Mouse (Mus musculus): ENCODE results near the gene Mfsd12.
A peak's percentile ranks its signal among the peaks of the same experiment; 100 is the strongest.

Gene Mfsd12

DNA sequence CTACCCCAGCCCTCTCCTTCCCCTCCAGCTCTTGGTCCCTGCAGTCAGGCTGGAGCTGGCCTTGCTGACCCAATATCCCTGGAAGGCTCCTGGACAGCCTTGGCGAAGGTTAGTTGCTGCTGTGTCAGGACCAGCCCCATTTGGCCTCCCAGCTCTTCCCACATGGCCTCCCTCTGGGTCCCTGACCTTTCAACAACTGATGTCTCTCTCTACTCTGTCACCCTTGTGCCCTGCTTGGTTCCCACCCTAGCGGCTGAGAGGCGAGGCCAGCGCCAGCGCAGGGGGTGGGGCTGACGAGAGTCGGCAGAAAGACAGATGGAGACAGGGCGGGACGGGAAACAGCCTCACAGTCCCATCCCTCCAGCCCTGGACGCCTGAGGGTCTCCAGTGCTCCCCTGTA, 28.9 kb upstream of the Mfsd12 start, which contains the start of gene Tbxa2r:
Gene Tbxa2r (plus strand): TSS at position 346 of the 400 bp plus-strand sequence.
- DNase-seq (ENCODE audit: low spot score in 2 of 2): no peak

GRCm38 (mm10) chr10:81329194-81329975, 27.9 kb upstream of the Mfsd12 start:
- no peak for DNase-seq (ENCODE audit: low spot score in 2 of 2)

DNA sequence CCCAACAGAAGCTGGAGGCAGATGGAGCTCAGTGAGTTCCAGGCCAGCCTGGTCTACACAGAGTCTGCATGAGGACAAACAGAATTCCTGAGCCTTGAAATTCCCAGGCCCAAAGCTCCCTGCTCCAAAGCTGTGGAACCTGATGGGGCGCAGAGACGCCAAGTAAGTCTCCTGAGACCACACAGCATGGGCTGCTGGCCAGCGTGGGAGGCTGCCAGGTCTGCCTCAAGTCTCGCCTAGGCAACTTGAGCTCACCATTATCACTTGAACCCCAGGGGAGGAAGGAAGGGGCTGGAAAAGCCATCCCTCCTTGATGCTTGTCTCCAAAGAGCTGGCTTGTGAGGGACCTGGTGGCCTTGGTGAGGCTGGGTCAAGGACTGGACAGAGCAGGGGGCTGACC, 27.3 kb upstream of the Mfsd12 start:
- no peak for DNase-seq (ENCODE audit: low spot score in 2 of 2)

GRCm38 (mm10) chr10:81332277-81332676, 25.0 kb upstream of the Mfsd12 start:
- no peak for DNase-seq (ENCODE audit: low spot score in 2 of 2)

DNA sequence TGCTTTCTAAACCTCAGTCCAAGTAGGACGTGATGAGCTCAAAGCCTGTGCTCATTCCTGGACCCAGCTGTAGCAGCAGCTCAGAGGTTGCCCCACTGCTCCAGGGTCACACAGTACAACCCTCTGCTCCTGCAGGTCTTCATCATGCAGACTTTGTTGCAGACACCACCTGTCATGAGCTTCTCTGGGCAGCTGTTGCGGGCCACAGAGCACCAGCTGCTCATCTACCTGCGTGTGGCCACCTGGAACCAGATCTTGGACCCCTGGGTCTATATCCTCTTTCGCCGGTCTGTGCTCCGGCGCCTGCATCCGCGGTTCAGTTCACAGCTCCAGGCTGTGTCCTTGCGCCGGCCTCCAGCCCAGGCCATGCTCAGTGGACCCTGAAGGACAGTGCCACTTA, 23.0 kb upstream of the Mfsd12 start:
- DNase-seq (ENCODE audit: low spot score in 2 of 2): no peak

GRCm38 (mm10) chr10:81335393-81336340, 21.6 kb upstream of the Mfsd12 start:
- DNase-seq (ENCODE audit: low spot score in 2 of 2): no peak

DNA sequence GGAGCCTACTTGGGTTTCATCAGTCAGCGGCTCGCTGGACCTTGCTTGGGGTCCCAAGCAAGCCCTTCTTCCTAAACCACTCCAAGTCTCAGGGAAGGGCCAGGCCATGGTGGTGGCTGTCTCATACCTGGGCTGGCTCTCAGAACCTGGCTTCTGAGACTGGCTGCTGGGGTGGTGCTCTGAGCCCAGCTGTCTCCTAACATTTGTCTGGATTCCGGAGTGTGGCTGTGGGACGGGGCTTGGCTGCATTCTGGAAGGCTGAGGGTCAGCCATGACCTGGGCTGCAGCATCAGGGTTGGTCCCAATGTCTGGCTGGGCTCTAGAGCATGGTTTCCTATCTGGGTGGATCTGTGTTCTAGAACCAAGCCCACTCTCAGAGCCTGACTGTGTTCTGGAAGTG, 20.7 kb upstream of the Mfsd12 start:
- DNase-seq (ENCODE audit: low spot score in 2 of 2): no peak

GRCm38 (mm10) chr10:81340551-81341332, 16.5 kb upstream of the Mfsd12 start:
- no peak for DNase-seq (ENCODE audit: low spot score in 2 of 2)

GRCm38 (mm10) chr10:81341333-81341949, 15.8 kb upstream of the Mfsd12 start:
- peak; percentile 55 to 66 for DNase-seq (ENCODE audit: low spot score in 2 of 2)

- no peak for DNase-seq (ENCODE audit: low spot score in 2 of 2)
Observed at GRCm38 (mm10) chr10:81342686-81343505, 14.4 kb upstream of the Mfsd12 start, which contains the start of gene Gipc3. Gene Gipc3 (minus strand): TSS chr10:81343266.

DNA sequence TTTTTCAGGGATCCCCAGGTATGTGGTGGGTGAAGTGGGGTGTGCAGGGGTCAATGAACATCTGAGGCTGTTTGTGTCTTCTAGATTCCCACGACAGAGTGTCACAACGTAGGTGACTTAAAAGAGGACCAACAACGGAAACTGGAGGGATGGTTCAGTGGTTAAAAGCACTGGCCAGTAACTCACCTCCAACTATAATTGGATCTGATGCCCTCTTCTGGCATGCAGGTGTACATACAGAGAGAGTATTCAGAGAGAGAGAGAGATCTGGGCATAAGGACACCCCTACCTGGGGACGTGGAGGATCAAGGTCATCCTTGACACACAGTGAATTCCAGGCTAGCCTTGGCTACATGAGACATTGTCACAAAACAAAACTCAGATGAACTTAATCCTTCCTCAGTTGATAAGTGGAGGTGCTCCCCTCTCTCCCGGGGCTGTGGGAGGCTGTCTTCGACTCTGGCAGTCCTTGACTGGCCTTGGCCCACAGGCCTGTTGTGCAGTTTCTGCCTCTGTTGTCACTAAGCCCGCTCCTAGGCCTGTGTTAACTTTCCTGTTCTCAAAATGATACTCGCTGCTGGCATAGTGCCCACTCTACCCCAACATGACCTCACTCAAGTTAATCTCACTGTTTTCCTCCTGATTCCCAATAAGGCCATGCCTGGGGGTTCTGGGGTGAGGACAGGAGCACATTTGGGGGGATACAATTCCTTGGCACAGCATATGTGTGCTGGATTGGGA, 12.7 kb upstream of the Mfsd12 start:
- DNase-seq (ENCODE audit: low spot score in 2 of 2): no peak

DNA sequence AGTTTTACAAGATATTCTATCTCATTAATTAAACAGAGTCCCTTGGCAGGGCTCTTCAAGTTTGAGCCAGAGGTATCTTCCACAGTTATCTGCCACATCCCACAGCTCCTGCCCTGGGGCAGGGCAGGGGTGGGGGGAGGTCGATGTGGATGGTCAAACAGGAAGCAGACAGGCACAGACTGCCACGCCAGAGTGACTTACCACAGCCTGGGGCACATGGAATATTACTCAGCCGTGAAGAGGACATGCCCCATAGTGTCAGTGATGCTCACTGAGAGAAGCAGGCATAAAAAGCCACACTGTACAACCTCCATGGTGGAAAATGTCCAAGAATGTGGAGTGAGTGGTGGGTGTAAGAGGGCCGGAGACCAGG, 12.1 kb upstream of the Mfsd12 start:
- DNase-seq (ENCODE audit: low spot score in 2 of 2): no peak

DNA sequence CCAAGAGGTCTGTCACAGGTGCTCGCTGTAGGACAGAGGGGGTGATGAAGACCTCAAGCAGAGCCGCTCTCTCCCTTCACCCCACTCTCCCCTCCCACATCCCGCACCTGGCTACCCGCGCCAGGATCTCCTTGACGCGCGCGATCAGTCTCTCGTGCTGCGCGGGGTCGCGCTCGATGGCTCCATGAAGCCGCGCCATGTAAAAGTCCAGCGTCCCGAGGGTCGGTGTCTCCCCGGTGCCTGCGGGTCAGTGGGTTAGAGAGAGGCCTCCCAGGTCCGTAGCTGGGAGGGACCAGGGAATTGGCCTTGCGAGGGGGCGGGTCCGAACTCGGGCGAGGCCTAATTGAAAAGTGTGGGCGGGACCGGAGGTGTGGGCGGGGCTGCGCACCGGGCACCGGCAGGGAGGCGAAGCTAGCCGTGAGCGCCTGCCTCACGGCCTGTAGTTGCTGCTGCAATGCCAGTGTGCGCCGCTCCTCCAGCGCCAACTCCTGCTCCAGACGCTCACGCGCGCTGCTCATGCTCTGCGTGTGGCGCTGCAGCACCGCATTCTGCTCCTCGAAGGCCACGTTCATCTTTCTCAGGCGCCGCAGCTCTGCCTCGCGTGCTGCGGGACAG, 10.7 kb upstream of the Mfsd12 start:
- peak; percentile 65 to 68 for DNase-seq (ENCODE audit: low spot score in 2 of 2)

DNA sequence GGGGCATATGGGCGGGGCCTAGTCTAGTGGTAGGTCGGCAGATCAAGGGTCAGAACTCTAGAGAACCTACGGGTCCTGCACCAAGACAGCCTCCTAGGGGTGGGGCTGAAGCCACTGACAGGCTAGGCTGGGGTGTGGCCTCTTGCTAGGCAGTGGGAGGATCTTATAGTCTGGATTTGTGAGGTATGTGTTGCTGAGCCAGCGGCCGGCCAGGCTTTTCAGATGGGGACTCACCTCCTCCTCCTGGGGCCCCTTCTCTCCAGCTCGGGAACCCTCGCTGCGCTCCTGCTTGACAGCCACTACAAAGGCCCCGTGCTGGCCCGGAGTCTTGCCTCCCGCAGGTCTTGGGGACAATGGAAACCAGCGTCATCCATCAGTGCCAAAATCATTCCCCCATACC, 8.1 kb upstream of the Mfsd12 start:
- no peak for DNase-seq (ENCODE audit: low spot score in 2 of 2)

DNA sequence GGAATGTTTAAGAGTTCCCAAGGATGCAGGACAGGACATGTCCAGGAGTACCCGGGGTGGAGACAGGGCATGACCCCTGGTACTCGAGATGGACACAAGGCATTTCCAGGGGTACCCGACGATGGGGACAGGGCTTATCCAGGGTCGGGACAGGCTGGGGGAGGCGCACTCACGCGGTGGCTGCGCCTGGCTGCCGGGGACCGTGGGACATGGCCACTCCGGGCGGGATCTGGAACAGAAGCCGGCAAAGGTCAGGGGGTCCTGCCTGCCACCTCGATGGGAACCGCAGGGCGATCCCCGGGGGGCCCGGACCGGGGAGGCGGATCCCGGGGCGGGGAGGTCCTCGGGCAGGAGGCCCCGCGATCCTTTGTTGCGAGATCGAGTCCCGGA, 7.3 kb upstream of the Mfsd12 start:
- no peak for DNase-seq (ENCODE audit: low spot score in 2 of 2)

- DNase-seq (ENCODE audit: low spot score in 2 of 2): peak; percentile 99 to 100
Observed at GRCm38 (mm10) chr10:81350351-81351063, 6.8 kb upstream of the Mfsd12 start, which contains the start of gene Hmg20b. Gene Hmg20b (minus strand): TSS chr10:81350480.

GRCm38 (mm10) chr10:81351678-81352291, 5.5 kb upstream of the Mfsd12 start:
- DNase-seq (ENCODE audit: low spot score in 2 of 2): no peak

Measured in right cerebral cortex, adult 2 months (tissue).